Mouse (Mus musculus) layer of hippocampus, adult 18-20 months (tissue): ENCODE measurements at regions not wholly inside any gene's neighbourhood (a gene's known extent, or its start where the extent isn't known, plus 50 kb on each side); places are given as distances from the start of the nearest gene placed in this dataset.
A peak's percentile ranks its signal among the peaks of the same experiment; 100 is the strongest.

ENCODE experiments used
- DNase-seq, 2 experiments: peaks; one replicate each; pipeline ENCODE4 v3.0.0; 2022; ENCODE audit warnings: low spot score in 2 of 2

GRCm38 (mm10) chr1:190639846-190640245 is 271.7 kb downstream of the Rps6kc1 start:
- DNase-seq = no peak

DNA sequence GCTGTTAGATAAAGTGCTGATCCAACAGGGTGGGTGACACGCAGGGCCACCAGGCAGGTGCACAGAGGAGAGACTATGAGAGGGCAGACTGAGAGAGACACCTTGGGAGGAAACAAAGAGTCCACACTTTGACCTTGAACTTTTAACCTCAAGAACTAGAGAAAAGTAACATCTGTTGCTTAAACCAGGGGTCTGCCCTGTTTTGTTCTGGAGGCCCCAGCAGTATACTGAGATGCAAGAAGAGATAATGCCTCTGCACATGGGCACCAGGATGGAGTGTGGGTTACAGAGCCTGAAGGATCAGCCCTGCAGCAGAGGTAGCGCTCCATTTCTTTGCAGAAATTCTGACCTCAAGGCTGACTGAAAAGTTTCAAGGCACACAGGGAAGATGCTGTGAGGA is 276.6 kb downstream of the Rps6kc1 start:
- DNase-seq = no peak

GRCm38 (mm10) chr1:190631641-190632040 is 279.9 kb downstream of the Rps6kc1 start:
- no peak for DNase-seq

- DNase-seq = no peak
Observed at GRCm38 (mm10) chr1:190630193-190630592, 281.4 kb downstream of the Rps6kc1 start.

DNA sequence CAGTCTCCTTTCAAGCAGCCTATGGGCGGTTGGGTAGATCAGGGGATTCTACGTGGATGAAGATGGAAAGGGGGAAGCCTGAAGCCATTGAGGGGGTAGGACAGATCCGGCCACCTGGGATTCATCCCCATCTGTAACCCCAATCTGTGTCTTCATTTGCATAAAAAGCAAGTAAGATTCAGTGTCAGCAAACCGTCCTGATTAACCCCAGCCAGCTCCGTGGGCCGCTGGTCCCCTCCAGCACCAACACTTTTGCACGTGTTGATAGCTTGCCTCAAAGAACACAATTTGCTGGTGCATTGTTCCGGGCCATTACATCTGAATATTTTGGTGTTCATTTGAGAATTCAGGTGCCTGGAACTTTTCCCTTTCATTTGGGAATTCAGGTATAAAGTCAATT is 287.7 kb downstream of the Rps6kc1 start:
- DNase-seq = no peak

DNA sequence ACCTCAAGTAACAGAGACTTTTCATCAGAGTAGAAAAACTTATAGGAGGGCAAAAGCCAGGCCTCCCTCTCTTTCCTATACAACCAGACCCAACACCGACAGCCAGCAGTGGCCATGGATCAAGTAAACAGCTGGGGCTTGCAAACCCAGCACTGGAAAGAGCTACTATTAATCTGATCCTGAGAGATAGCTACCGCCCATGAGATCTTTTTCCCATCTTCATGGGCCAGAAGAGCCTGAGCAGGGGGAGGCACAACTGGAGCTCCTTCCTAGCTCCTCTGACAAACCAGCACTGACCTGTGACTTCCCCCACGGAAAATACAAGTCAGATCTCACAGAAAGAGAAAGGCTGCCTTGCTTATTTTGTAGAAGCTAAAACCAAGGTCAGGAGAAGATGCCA is 311.1 kb downstream of the Rps6kc1 start:
- DNase-seq = no peak

GRCm38 (mm10) chr1:190599622-190600021 is 311.9 kb downstream of the Rps6kc1 start:
- DNase-seq = no peak

DNA sequence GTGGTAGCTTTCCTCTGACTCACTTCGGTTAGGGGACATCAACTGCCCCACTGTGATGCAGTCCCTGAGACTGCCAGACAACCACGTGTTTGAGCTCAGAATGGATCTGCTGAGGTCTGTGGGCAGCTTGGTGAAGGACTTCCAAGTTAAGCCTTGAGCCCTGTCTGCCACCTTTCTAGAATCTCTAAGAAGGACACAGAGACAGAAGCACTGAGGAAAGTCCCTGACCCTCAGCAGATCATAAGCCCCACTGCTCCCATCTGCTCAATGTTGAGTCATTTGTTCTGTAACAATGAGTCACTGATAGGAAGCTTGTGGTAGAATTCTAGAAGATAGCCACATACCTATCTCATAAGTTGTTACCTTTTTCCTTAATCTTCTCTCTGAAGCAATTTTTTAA is 315.4 kb downstream of the Rps6kc1 start:
- DNase-seq = peak in 1 of 2 experiments; percentile 17

- DNase-seq = no peak
Observed at GRCm38 (mm10) chr1:190591621-190592020, 319.9 kb downstream of the Rps6kc1 start.

DNA sequence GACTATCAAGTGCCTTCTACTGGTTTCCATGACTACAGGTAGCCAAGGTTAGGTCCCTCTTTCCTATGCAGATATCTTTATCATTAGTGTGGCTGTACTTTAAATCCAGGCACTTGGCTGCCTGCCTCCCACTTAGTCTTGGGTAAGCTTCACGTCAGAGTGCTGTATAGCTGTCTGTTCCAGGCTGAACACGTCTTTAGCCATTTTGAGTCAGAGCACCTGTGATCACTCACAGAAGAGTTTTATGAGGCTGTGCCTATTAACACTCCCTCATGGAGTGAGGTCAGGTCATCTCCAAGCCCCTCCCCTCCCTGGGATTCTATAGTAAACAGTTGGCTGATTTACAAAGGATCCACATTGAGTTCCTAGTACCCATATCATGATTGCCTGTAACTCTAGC is 322.0 kb downstream of the Rps6kc1 start:
- DNase-seq = no peak

- DNase-seq = no peak
Observed at GRCm38 (mm10) chr1:190583272-190583671, 328.3 kb downstream of the Rps6kc1 start.

GRCm38 (mm10) chr1:190580653-190581052 is 330.9 kb downstream of the Rps6kc1 start:
- DNase-seq = no peak

- no peak for DNase-seq
Observed at GRCm38 (mm10) chr1:190570981-190571380, 340.6 kb downstream of the Rps6kc1 start.

GRCm38 (mm10) chr1:190570563-190570962 is 341.0 kb downstream of the Rps6kc1 start:
- DNase-seq = no peak

GRCm38 (mm10) chr1:190566744-190567143 is 344.8 kb downstream of the Rps6kc1 start:
- DNase-seq = no peak

DNA sequence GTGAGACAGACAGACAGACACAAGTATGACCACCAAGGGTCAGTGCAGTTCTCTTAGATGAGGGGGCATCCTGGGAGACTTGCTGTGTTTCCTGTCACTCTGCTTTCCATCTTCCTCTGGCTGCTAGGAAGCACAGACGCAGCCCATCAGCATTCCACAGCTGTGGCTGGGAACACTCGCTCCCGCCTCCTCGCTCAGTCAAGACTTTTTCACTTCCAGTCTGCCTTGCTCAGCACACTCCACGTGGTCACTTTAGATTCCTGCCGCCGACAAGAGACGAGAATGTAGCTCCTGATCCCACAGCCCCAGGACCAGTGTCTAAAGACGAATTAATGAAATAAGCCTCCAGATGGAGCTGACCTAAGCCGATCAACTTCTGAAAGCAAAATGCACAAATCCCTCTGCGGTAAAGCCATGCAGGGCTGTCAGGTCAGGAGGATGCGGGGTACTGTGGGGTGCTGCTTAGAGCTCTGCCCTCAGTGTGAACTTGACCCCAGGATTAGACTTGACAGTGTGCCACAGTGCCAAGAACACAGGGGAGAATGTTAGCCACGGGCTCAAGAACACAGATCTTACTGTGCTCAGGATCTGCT is 348.6 kb downstream of the Rps6kc1 start:
- no peak for DNase-seq

DNA sequence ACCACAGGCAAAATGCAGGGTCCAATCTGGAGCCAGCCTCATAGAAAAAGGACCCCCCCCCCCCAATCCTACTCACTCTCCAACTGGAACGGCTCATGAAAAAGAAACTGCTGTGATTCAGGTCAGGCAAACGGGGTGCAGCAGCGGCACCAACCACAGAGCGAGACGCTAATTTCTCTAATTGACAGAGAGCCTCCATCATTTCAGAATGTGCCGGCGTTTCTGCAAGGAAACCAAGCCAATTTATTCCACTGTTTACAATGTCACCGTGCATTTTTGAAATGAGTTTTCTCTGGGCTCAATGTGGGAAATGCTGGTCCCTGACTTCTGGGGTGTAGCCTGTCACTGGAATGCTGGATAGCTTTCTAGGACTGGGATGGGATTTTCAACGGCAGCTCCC is 351.5 kb downstream of the Rps6kc1 start:
- DNase-seq = no peak

GRCm38 (mm10) chr1:190541892-190542291 is 369.7 kb downstream of the Rps6kc1 start:
- DNase-seq = no peak

DNA sequence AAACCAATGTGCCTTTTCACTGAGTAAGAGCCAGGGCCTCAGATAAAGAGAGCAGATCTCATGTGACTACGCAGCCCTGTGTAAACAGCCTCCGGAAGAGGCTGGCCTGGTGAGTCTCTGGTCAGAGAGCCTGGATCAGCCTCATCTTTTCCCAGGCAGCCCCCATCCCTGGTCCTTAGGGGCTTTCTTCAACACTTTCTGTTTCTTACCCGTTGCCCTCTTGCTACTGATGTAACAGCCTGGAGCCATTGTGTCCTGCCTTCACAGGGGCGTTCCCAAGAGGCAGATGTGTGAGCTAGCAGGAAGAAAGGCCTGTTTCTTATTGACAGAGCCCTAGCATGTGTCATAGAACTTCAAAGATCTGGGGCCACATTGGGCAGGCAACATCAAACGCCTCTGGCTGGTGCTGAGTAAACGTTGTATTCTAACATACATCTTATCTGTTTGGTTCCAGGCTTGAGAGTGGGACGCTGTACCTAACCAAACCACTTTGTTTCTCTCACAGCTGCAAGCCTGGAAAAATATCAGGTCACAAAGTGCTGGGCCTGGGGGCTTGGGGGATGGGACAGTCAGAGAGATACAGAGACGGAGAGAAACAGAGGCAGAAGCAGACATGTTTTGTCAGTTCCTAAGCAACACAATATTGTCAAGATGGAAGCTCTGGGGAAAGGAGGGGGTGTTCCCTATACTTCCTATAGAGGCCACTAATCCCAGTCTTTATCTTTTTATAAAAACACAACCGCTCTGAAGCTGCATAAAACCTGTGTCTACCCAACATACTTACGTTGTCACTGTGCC is 362.6 kb upstream of the Prox1 start:
- no peak for DNase-seq

GRCm38 (mm10) chr1:190531224-190531623 is 360.7 kb upstream of the Prox1 start:
- DNase-seq = peak in 1 of 2 experiments; percentile 59

- DNase-seq = no peak
Observed at GRCm38 (mm10) chr1:190530079-190530478, 359.6 kb upstream of the Prox1 start.

DNA sequence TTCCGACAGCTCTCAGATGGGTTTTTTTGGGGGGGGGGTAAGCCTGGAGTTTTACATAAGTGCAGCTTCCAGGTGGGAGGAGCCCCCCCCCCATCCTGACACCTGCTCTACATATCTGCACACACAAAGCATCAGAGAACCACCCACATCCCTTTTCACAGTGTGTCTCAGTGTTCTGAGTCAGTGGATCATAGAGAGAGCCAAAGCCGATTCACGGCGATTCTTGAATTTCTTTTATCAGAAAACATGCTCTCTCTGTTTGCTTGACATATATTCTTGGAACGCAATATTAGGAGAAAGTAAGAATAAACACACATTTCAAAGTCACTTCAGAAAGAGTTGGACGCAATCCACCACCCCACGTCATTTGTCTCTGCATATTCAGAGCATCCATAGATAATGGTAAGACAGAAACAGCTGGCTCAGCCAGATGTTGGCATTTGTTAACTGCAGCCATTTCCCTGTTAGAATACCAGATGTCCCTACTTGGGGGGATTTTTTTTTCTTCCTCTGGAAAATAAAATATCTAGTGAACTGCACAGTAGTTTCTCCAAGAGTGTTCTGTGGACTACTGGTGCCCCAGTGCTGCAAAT is 357.1 kb upstream of the Prox1 start:
- peak in 1 of 2 experiments; percentile 64 for DNase-seq

DNA sequence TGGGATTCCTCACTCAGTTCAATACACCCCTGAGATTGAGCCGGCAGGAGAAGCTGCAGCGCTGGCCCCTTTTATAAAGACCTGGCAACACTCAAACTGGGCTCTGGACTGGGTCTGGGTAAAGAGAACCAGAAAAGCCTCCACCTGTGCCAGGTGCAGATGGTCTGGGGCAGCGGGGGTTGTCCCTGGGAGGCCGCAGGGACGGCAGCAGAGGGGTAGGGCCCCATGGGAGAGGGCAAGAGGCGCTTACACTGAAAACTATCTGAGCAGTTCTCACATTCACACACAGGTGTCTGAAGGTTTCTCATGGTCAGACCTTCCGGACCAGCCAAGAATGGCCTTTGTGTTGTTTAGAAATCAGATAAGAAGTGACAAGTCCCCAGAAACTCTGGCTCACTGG is 356.1 kb upstream of the Prox1 start:
- DNase-seq = no peak
